Mouse (Mus musculus) cerebellum, adult 8-10 months (tissue): ENCODE data around the gene Chd6.
A peak's percentile ranks its signal among the peaks of the same experiment; 100 is the strongest.

Source experiments
- DNase-seq: peaks from one replicate; pipeline ENCODE4 v3.0.0; 2022

Chd6 gene

DNA sequence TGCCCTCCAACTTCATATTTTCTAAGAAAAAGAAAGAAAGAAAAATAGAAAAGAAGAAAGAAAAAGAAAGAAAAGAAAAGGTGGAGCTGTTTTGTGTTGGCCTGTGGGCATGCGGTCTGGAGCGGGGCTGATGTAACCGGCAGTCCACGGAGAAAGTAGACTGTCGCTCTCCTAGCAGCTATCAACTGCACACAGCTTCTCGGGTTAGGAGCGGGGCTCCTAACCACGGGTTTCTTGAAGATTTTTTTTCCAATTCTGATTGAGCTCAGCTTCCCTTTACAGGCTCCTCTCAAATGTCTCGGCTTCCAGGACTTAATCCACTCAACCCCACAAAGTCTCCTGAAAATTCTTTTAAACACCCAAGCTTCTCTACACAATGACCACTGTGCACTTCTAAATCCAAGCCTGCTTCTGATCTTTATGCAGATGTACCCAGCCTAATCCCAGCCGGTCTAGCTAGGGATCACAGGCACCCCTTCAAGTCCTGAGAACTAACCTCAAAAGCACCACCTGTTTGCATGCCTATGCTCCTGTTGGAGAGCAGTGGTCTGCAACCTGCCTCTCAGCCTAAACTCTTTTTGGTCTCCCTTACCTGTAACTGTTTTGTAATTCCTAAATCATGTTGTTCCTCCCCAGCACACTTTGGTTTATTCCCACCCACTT is 42.6 kb downstream of the Chd6 start:
- no peak for DNase-seq

DNA sequence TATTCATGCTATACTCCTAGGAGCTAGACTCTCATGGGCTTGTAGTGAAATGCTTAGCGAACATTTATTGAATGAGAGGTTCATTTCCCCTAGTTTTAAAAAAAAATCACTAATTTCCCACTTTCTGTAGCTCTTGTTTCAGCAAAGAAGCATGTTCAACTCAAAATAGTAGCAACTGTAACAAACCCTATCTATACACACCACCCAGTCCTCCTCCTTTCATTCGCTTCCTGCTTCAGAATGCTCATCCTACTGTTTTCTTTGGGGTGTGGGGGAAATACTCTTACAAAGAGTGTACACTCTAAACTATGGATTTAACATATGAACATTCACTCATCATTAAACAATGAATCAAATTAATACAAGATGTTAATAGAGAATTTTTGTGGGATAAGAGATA is 43.3 kb downstream of the Chd6 start:
- no peak for DNase-seq

DNA sequence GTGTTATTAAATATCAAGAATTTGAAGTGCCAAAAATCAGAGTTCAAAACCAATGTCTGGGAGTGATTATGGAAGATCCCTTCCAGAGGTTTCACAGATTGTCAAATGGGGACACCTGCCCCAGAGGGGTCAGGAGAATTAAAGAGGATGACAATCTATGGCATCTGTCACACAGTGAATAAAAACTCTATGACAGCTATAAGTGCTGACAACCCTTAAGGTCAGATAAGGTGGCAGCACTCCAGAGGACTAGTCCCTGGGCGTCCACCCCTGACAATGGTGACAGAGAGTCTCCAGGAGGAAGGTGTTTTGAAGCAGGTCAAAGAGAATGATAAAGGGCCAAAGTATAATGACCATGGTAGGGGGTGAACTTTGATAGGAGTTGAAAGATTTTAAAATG is 44.0 kb downstream of the Chd6 start:
- no peak for DNase-seq

DNA sequence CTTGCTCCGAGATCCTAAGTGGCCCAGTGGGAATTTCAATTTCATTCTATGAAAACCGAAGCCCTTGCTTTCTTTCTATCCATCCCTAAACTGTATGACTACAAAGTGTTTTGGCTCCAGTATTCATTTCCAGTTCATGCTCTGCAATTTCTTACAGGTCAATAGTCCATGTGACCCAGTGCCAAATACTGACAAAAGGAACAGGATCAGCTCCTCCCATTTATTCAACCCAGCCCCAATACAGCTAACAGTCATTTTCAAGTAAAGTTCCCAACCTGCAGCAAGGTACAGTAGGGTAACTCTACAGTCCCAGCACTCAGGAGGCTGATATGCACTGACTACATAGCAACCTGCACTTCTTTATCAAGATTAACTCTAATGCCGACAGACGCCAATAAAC is 50.0 kb downstream of the Chd6 start:
- DNase-seq: no peak

- peak; percentile 67 for DNase-seq
Measured at GRCm38 (mm10) chr2:161053765-161054164, 55.1 kb downstream of the Chd6 start.

GRCm38 (mm10) chr2:161052175-161052574 is 56.7 kb downstream of the Chd6 start:
- DNase-seq: no peak

DNA sequence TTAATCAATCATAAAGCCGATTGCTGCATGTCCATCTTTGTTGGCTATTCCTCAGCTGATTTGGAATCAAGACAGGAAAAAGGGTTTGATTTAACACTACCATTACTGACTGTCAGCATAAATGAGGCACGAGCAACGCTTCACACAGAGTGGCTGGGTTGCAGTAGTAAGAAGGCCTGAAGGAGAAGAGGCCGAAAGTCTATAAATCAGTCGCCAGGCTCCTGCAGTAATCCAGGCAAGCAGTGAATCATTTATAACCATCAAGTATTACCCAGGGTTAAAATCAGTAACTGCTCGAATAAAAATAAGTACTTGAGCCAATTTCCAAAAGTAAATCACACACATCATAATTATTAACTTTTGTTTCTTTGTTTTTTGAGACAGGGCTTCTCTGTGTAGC is 59.4 kb downstream of the Chd6 start:
- no peak for DNase-seq

DNA sequence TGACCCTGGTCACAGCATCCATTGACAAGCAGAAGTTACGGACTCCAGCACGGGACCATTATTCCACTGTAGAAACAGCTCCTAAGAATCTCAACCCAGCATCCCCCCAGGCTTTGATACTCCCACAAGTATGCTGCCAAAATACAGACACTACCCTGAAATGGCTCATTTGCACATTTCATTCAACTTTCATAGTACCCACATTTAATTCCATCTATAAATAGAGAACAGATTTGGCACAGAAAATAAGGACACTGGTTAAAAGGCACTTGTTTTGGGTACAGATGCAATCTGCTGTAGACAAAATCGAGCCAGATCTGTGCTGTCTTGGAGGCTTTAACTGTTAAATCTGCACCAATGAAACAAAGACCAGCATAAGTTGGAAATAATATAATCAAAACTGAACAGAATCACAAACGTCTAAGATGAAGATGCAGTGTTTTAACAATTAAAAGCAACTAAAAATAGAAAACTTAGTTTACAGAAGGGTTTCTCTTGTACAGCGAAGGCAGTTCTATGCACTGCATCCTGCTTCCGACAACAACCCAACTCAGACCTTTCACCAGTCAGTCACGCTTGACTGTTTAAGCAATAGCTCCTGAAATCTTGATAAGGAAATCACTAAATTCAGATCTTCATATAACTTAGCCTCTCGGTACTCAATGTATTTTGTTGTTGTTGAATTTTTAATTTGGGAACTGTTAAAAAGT is 64.2 kb downstream of the Chd6 start:
- DNase-seq: no peak

DNA sequence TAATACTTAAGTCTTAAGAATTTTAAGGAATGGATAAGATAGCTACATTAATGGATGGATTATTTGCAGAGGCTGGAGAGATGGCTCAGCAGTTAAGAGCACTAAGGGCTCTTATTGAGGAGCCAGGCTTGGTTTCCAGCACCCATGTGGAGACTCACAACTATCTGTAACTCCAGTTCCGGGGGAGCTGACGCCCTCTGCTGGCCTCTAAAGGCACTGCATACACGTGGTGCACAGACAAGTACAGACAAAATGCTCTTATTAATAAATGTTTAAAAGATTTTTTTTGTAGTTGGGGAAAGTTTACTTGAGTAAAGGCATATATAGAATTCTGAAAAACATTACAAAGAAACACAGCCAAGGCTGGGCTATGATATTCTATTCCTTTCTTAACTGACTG is 66.0 kb downstream of the Chd6 start:
- DNase-seq: no peak

- no peak for DNase-seq
Measured at GRCm38 (mm10) chr2:161040743-161041142, 68.1 kb downstream of the Chd6 start.

DNA sequence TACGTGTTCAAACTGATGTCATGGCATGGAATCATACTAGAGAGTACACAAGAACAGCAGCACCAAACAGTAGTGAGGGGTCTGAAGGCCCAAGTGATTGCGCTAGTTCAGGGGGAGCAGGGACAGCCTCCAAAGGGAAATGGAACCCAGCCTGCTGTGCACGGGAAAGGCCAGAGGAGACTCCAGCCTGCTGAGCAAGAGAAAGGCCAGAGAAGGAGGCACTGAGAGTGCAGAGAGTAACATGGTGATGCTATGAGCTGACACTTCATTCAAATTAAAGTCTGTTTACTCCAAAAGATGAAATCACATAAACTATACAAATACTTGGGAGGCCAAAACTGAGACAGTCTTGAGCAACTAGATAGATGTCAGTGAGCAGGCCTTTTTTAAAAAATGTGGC is 71.1 kb downstream of the Chd6 start:
- no peak for DNase-seq

DNA sequence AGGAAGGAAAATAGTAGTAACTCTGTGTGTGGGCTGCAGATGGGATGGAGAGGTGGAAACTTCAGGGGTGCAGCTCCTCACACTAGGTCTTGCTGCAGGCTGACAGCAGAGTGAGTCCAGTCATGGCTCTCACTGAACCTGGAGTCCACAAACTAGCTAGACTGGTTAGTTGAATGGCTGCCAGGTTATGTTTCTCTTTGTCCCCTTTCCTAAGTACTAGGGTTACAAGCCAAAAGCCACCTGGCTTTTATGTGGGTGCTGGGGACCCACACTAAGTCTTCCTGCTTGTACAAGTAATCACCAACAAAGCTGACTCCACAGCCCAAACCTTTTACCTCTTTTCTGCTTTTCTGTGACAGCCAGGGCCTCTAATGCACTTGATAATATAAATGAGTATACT is 75.7 kb downstream of the Chd6 start:
- DNase-seq: no peak

- DNase-seq: no peak
Measured at GRCm38 (mm10) chr2:161032394-161032793, 76.5 kb downstream of the Chd6 start.

DNA sequence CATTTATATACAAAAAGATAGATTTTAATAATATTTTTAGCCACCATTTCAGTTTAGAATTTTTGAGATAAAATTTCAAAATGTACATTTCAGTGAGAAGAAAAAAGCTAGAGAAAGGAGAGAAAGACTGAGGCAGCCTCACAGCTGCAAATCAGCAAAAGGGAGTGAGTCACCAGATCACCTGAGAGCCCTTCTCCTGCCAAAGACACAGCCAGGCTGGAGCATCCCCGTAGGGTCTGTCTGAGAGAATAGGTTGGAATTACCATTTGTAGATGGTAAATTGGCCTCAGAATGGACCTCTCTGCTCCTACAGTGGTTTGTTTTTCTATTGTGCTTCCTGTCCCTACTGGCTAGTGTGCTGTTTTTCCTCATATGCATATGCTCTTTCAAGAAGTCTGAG is 84.3 kb downstream of the Chd6 start:
- DNase-seq: no peak

- DNase-seq: no peak
Measured at GRCm38 (mm10) chr2:161017913-161018312, 91.0 kb downstream of the Chd6 start.

DNA sequence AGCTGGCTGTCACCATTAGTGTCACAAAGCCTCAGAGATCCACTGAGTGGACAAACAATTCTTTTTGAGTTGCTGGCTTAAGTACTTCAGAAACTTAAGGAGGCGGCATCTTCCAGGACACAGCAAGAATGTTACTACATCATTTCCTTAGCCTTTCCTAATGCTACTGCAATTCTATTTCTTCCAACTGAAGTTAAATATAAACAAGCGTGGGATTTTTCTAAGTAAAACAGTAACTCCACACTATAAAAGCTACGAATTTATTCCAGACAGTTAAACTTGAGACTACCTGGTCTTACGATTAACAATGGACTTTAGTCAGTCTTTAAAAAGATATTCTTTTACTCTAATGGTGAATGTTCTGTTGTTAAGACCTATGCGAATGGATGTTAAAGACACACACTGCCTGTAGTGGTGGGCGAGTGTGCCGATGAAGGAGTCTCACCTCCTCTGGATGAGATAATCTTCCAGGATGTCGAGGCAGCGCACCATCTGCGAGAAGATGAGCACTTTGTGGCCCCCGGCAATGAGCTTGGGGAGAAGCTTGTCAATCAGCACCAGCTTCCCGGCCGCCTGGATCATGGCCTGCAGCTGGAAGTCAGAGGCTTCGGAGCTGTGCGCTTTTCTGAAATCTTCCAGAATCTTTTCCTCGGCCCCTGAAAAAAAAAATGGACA is 96.2 kb downstream of the Chd6 start:
- no peak for DNase-seq

DNA sequence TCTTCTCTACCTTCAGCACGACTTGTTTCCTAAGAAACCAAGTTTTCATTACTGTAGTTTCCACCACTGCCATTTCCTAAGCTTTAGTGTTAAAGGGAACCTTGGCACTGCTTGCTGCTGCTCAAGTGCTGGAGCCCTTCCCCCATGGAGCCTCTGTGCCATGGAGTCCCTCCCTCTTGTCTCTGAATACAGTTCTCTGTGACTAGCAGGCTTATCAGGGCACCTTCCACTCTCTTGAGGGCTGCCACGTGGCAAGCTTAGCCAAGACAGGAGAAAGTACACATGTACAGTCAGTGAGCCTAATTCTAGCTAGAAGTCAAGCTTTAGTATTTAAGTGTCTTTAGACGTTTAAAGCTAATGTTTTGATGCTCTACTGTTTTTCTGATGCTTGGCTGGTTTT is 104.5 kb downstream of the Chd6 start:
- no peak for DNase-seq

GRCm38 (mm10) chr2:160996987-160997763 is 111.7 kb downstream of the Chd6 start:
- no peak for DNase-seq

DNA sequence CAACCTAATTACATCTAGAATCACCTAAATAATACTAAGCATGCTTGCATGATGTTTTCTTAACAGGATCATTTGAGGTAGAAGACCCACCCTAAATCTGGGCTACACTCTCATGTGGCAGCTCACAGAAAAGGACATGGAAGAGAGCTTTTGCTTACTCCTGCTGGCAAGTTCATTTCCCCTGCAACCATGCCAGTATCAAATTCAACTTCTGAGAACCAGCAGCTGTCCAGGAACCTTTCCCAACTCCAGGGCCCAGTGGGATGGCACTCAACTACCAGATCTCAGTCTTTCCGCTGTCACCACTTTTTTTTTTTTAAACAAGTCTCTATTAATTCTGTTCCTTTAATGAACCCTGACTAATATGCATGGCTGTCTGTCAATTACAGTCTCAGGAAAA is 114.7 kb downstream of the Chd6 start:
- DNase-seq: no peak

- DNase-seq: no peak
Measured at GRCm38 (mm10) chr2:160992465-160992864, 116.4 kb downstream of the Chd6 start.

DNA sequence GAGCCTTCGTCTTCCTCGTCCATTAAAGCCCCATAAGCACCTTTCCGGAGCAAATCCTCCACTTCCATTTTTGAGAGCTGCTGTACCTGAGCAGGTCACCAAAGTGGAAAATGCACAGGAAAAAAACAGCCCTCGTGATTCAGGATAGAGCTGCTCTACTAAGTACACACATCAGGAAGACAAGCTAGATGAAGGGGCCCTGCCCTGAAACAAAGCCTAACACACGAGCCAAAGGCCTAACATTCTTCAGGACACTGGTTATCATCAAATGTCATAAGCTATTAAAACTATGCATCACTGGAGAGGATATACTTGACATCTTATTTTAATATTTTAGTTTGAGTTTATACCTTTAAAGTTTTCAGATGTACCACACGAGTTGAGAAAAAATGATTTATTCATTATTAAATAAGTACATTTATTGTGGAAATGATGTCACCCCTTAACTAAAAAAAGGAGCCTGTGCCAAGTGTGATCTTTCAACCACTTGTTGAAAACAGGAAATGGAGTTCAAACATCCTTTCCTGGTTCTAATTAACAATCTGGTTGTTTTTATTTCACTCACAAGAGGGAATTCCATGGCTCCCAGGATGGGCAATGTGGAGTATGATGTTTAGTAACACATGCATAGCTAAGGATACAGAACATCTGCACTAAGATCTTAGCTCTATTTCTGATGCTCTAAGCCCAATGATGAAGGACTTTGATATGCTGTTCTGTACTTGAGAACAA is 118.4 kb downstream of the Chd6 start:
- no peak for DNase-seq

GRCm38 (mm10) chr2:160987503-160987902 is 121.4 kb downstream of the Chd6 start:
- no peak for DNase-seq

GRCm38 (mm10) chr2:160982636-160983035 is 126.2 kb downstream of the Chd6 start:
- DNase-seq: no peak
